Mouse (Mus musculus): ENCODE measurements at regions not wholly inside any gene's neighbourhood (a gene's known extent, or its start where the extent isn't known, plus 50 kb on each side); places are given as distances from the start of the nearest gene placed in this dataset.

- TF ChIP-seq CTCF (IDR thresholded peaks at IDR 0.05; ENCODE audit: extremely low read depth, insufficient read depth, low read length) (no peak), POLR2A (IDR thresholded peaks at IDR 0.05; ENCODE audit: extremely low read depth, insufficient read depth, low read length) (no peak)
Observed at GRCm38 (mm10) chr8:107699307-107699706, 111.0 kb upstream of the Psmd7 start.
